ENCODE assay signal across 11 mouse cellular contexts in the genomic region with DNA sequence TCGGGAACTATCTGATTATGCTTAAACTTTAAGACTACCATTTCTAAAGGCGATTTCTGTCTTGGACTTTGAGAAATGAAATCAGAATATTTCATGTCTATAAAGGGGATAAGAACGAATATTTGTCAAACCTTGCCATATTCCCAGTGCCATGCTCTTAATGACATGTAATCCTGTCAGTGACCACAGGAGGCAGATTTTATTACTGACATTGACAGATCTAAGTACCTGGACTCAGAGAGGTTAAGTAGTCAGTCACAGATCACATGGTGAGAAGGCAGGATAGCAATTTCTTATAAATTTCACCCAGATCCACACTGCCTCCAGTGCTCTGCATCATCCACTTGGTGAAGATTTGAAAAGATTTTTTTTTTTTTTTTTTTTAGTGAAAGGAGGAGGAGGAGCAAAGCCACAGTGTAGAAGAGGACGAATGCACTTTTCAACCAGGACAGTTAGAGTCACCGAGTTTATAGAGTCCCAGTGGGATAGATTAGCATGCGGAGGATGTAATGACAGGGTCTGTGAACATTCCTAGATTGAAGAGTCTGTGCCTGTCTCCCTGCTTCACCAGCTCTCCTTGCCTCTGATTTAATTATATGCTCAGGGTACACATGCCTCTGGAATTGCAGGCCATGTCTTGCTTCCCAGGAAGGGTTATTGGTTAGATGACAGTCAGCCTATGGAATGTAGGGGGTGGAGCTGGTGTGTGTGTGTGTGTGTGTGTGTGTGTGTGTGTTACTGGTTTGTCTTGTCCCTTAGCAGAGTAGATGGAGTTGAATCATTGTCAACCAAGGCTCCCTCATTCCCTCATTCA.
A peak's percentile ranks its signal among the peaks of the same experiment; 100 is the strongest.
DNase-seq lines count a peak whose midpoint lies in the region; ATAC-seq and TF ChIP-seq lines count a peak whose summit lies in the region.
"Had no signal": no experiment of that assay in that cellular context is flagged by ENCODE, and none has a peak within 500 bp of the region (broad histone marks: within the 10 kb centered on the region; RNA-seq: fewer than 3 reads in every experiment).

No protein-coding gene starts in this region.

- H3K27me3 ChIP-seq in C2C12 (ENCODE audit: control insufficient read depth, insufficient read depth, insufficient read length) = no peaks in the 10 kb centered on the region
- no peaks in the 10 kb centered on the region for H3K27me3 ChIP-seq in embryonic facial prominence, embryonic 14.5 days (replicated peaks; ENCODE audit: control insufficient read depth, insufficient read depth, low read length)
- H3K27me3 ChIP-seq: liver, embryonic 13.5 days had no signal

- H3K4me3 ChIP-seq in layer of hippocampus, adult 2 months = no peak overlapping the region
- H3K4me3 ChIP-seq in C2C12 (ENCODE audit: insufficient read depth, poor library complexity, severe bottlenecking) = no peak overlapping the region
- H3K4me3 ChIP-seq in embryonic facial prominence, embryonic 14.5 days (ENCODE audit: low read depth, low read length) = no peak overlapping the region
- H3K4me3 ChIP-seq: liver, embryonic 13.5 days; megakaryocyte, embryonic 14.5 days had no signal

- peak; percentile 51 for TF ChIP-seq CTCF in layer of hippocampus, adult 2 months (conservative IDR thresholded peaks at IDR 0.05)
- TF ChIP-seq CTCF in C2C12 (IDR thresholded peaks at IDR 0.05; ENCODE audit: control insufficient read depth, insufficient read depth, insufficient read length) = no peak

- WGBS in embryonic facial prominence, embryonic 14.5 days = 67% methylated on average over 6 of the region's 6 CpGs

- no peak overlapping the region for H3K4me2 ChIP-seq in embryonic facial prominence, embryonic 14.5 days (ENCODE audit: low read depth, low read length)
- H3K4me2 ChIP-seq: liver, embryonic 13.5 days had no signal

- no peak overlapping the region for H3K27ac ChIP-seq in layer of hippocampus, adult 2 months
- H3K27ac ChIP-seq in embryonic facial prominence, embryonic 14.5 days (replicated peaks; ENCODE audit: low read depth, low read length) = no peak overlapping the region
- H3K27ac ChIP-seq: liver, embryonic 13.5 days had no signal

- H3K79me3 ChIP-seq in C2C12 (ENCODE audit: low read depth) = no peaks in the 10 kb centered on the region

- no peak overlapping the region for H3K9ac ChIP-seq in embryonic facial prominence, embryonic 14.5 days (ENCODE audit: low read depth, low read length)
- H3K9ac ChIP-seq: liver, embryonic 13.5 days had no signal

- H3K4me1 ChIP-seq in embryonic facial prominence, embryonic 14.5 days (ENCODE audit: control insufficient read depth, insufficient read depth, low read length) = no peaks in the 10 kb centered on the region
- H3K4me1 ChIP-seq: liver, embryonic 13.5 days; megakaryocyte, embryonic 14.5 days had no signal

- no peak overlapping the region for H3ac ChIP-seq in C2C12 (ENCODE audit: control insufficient read depth, insufficient read length, low read depth)

- H3K9me3 ChIP-seq in embryonic facial prominence, embryonic 14.5 days (ENCODE audit: control insufficient read depth, low read length) = no peaks in the 10 kb centered on the region
- H3K9me3 ChIP-seq: liver, embryonic 13.5 days had no signal

- peak; percentile 55; the same call in 1 of the 2 replicates for ATAC-seq in embryonic facial prominence, embryonic 14.5 days (ENCODE audit: low read depth)

- H3K36me3 ChIP-seq in C2C12 (ENCODE audit: control insufficient read depth, insufficient read depth) = no peaks in the 10 kb centered on the region
- H3K36me3 ChIP-seq in embryonic facial prominence, embryonic 14.5 days (ENCODE audit: control insufficient read depth, insufficient read depth, low read length) = no peaks in the 10 kb centered on the region
- H3K36me3 ChIP-seq: liver, embryonic 13.5 days had no signal

- DNase-seq in layer of hippocampus, adult 2 months (ENCODE audit: low spot score in 2 of 2) = no peak
- DNase-seq in layer of hippocampus, adult 9-11 months = no peak
- peak; percentile 8 for DNase-seq in ES-CJ7 (ENCODE audit: low read depth, low spot score)
- peak; percentile 57 for DNase-seq in embryonic facial prominence, embryonic 14.5 days (ENCODE audit: low spot score)
- no peak for DNase-seq in spleen, postnatal 36 days (ENCODE audit: low spot score in 2 of 2)
- no peak for DNase-seq in gastrocnemius, postnatal 4 days (ENCODE audit: low spot score in 2 of 2)
- DNase-seq: heart, postnatal 14 days; kidney, postnatal 25 days; liver, embryonic 13.5 days had no signal

- H3K79me2 ChIP-seq in C2C12 (ENCODE audit: control insufficient read depth, insufficient read depth) = no peaks in the 10 kb centered on the region

TF ChIP-seq in C2C12, 6 proteins besides CTCF, POLR2A, EP300 and RAD21:
- peak; percentile 80 for TF ChIP-seq MAX (IDR thresholded peaks at IDR 0.05)
- no peak for TF ChIP-seq USF1 (IDR thresholded peaks at IDR 0.05; ENCODE audit: low read depth)

Comparison
In these comparisons a context has a peak if more than half of its experiments do, and no peak if none do; other contexts are left out.
1. DNase-seq: peak in ES-CJ7 (single experiment) and embryonic facial prominence, embryonic 14.5 days (single experiment); none in layer of hippocampus, adult 2 months (0 of 2), layer of hippocampus, adult 9-11 months (single experiment), spleen, postnatal 36 days (0 of 2) and gastrocnemius, postnatal 4 days (0 of 2).